Mouse (Mus musculus) thymus, adult 2 months (tissue): ENCODE data around the gene Smad3. TPM values are rescaled to one million over a fixed set of nuclear protein-coding genes. Genes with fewer than 3 reads are reported as not detected.

ENCODE experiments used
- DNase-seq: peaks from one replicate; pipeline ENCODE4 v3.0.0; 2021
- H3K27ac ChIP-seq: fragments of 200-500 bp; 2 replicates; pipeline ENCODE4 v1.5.1; 2012; ENCODE audit warnings: low read length, control low read depth; ENCODE audit not compliant: control insufficient read depth, insufficient read depth
- H3K27me3 ChIP-seq: fragments of 200-500 bp; 2 replicates; pipeline ENCODE4 v1.6.1; 2012; ENCODE audit warnings: mild to moderate bottlenecking, low read length, moderate library complexity, mixed read lengths; ENCODE audit not compliant: control insufficient read depth, insufficient read depth
- H3K36me3 ChIP-seq: fragments of 200-500 bp; 2 replicates; pipeline ENCODE4 v1.6.1; 2012; ENCODE audit warnings: mild to moderate bottlenecking, low read length, moderate library complexity; ENCODE audit not compliant: control insufficient read depth, insufficient read depth
- H3K4me1 ChIP-seq: fragments of 200-500 bp; replicated peaks from 2 replicates; pipeline ENCODE4 v1.6.1; 2012; ENCODE audit warnings: low read length; ENCODE audit not compliant: control insufficient read depth, insufficient read depth
- H3K4me3 ChIP-seq: fragments of 200-500 bp; 2 replicates; pipeline ENCODE4 v1.5.1; 2012; ENCODE audit warnings: mild to moderate bottlenecking, low read length, control low read depth, moderate library complexity; ENCODE audit not compliant: control insufficient read depth, insufficient read depth
- CTCF ChIP-seq: fragments of 200-500 bp; IDR thresholded peaks from 2 replicates; pipeline ENCODE4 v1.5.1; 2012; ENCODE audit warnings: mild to moderate bottlenecking, control low read depth, low read length, moderate library complexity, borderline replicate concordance; ENCODE audit not compliant: control insufficient read depth, poor library complexity, insufficient read depth; ENCODE audit errors: extremely low read depth
- POLR2A ChIP-seq: fragments of 200-500 bp; IDR thresholded peaks from 2 replicates; pipeline ENCODE4 v1.6.1; 2012; ENCODE audit warnings: mild to moderate bottlenecking, low read length, control low read depth, moderate library complexity; ENCODE audit not compliant: control insufficient read depth, poor library complexity, insufficient read depth; ENCODE audit errors: extremely low read depth
- WGBS: fragments of 180-500 bp; shearing (Covaris S2); methylation state at CpG from one replicate; pipeline ENCODE4 v1.1.7; 2018; 5-methylcytosine and 5-hydroxymethylcytosine counted together
- polyA plus RNA-seq: library from polyadenylated mRNA; depleted of rRNA; stranded (reverse); fragments of >200 nt; gene quantifications from 2 replicates; pipeline ENCODE4 v1.2.3, GENCODE M21; 2012

Smad3 gene
- polyA plus RNA-seq, 1 experiment: 63.4 TPM

DNA sequence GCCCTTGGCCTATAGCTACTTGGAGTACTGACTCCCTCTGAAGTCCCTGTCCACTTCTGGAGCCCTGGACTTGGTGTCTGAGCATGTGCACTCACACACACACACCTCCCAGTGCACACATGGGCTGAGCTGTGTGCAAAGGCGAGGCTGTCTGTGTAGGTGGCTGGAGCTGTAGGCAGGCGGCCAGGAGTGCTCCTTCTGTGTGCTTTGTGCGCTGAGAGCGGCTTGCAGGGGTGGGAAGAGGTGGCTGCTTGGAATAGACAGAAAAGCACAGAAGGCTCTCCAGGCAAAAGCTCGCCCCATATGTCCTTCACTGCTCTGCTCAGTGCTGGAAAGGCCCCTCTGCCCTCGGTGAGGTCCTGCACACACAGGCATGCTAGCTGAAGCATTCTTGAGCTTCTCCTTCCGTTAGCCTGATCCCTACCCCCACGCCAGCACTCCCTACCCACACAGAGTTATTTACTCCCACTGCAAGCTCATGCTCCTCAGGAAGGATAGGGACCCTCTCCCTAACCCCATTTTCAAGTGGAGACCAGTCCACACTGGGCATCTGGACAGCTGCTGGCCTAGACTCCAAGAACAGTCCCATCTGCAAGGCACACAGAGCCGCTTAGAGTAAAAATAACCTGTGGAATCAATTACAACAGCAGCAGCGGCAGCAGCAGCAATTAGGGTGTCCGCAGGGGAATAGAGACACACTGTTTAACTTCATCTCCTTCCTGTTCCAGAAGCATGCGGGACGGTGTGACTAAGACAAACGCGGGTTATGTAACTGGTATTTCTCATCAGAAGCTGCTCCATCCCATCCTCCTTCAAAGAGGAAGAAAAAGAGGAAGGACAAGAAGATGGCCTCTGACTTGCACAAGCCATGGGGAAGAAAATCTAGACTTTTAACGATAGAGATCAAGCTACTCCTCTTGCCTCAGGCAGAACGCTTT lies 22.4 kb upstream of the Smad3 start:
- H3K4me3 ChIP-seq: no peak overlapping the region
- H3K4me1 ChIP-seq: 0 out of 2 replicates have a peak, but pooled peaks cover 1% of the 10 kb centered on the region
- 48% methylated on average over 17 of the region's 17 CpGs for WGBS
- H3K27me3 ChIP-seq: no peaks in the 10 kb centered on the region
- DNase-seq: no peak
- no peaks in the 10 kb centered on the region for H3K36me3 ChIP-seq
- no peak for TF ChIP-seq CTCF
- no peak overlapping the region for H3K27ac ChIP-seq

DNA sequence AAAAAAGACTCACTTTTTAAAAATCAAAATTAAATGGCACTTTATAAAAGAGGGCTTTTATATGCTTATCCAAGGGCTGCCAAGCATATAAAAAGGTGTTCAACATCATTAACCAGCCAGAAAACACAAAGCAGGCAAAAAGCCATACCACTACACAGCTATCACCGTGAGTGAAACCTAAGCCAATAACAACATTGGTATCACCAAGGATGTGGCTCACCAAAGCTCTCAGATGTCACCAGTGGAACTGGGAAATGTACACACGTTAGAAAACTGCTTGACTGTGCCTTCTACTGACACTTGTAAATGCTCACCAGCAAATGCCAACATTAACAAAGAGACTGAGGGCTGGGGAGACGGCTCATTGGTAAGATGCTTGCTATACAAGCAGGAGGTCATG lies 18.9 kb upstream of the Smad3 start:
- Histone ChIP-seq H3K27me3 (no peaks in the 10 kb centered on the region), H3K4me3 (no peak overlapping the region), H3K4me1 (no peaks in the 10 kb centered on the region), H3K27ac (no peak overlapping the region), H3K36me3 (no peaks in the 10 kb centered on the region)
- 41% methylated on average over 3 of the region's 3 CpGs for WGBS
- no peak for DNase-seq
- TF ChIP-seq POLR2A: no peak
- TF ChIP-seq CTCF: no peak

DNA sequence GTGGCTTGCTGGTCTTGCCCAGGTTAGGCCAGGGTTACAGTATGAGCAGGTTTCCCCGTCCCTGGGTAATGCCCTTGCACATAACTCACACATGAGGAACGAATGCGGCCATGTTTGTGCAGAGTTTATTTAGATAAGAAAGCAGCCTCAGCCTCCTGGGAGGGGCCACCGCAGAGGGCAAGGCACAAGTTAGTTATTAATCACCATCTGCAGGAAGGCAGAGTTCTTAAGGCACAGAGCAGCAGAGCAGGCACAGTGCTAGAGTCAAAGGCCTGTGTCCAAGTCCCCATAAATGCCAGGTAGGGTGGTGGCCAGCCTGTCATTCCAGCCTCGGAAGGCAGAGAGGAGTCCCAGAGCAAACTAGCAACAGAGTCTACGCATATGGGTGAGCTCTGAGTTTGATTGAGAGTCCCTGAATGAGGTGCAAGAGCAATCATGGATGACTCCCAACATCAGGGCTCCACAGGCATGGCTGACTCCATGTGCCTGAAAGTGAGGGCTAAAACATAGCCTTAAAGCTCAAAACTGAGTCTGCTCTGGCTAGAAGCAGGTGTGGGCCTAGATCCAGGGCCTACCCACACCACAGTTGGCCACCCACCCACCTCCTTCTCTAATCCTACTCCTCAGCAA lies 17.2 kb upstream of the Smad3 start:
- Histone ChIP-seq H3K27ac (no peak overlapping the region), H3K4me3 (no peak overlapping the region), H3K4me1 (no peaks in the 10 kb centered on the region), H3K27me3 (no peaks in the 10 kb centered on the region), H3K36me3 (no peaks in the 10 kb centered on the region)
- TF ChIP-seq POLR2A: no peak
- TF ChIP-seq CTCF: no peak
- 91% methylated on average over 6 of the region's 6 CpGs for WGBS
- no peak for DNase-seq

DNA sequence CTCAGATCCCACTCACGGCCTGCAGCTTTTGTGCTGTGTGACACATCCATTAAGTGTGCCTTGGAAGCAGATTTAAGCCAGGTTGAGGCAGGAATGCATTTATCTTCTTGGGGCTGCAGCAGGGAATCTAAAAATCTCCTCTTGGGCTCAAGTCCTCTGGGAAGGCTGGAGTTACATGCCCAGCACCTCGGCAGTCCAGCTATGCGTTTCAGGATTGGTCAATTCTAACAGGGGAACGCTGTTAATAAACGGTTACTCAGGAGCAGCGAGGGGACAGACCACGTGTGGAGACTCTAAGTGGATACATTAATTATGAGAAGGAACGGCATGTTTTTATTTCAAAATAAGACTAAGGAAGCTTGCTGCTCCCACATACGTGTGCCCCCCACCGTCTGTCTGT lies 14.7 kb upstream of the Smad3 start:
- no peak overlapping the region for H3K4me3 ChIP-seq
- no peak overlapping the region for H3K27ac ChIP-seq
- no peaks in the 10 kb centered on the region for H3K4me1 ChIP-seq
- 95% methylated on average over 10 of the region's 10 CpGs for WGBS
- TF ChIP-seq POLR2A (no peak), CTCF (no peak)
- no peak for DNase-seq
- H3K36me3 ChIP-seq: no peaks in the 10 kb centered on the region
- no peaks in the 10 kb centered on the region for H3K27me3 ChIP-seq

DNA sequence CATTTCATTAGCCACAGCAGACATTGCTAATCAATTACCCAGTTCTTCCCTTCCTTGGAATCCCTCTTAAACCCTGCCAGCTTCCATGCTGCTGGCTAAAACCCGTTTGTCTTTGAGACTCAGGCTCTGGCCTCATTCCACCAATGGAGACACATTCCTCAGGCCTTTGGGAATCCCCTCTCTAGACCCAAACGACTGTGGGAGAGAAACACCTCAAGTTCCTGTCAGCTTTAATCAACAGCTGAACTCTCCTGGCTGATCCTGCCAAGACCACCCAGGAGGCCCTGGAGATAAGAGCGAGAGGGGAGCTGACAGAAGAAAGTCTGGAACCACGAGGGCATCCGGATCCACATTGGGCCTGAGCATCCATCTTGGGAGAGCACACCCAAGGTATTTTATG lies 13.9 kb upstream of the Smad3 start:
- WGBS: 81% methylated on average over 5 of the region's 5 CpGs
- Histone ChIP-seq H3K4me1 (no peaks in the 10 kb centered on the region), H3K27me3 (no peaks in the 10 kb centered on the region), H3K27ac (no peak overlapping the region), H3K4me3 (no peak overlapping the region), H3K36me3 (no peaks in the 10 kb centered on the region)
- TF ChIP-seq POLR2A (no peak), CTCF (no peak)
- no peak for DNase-seq

DNA sequence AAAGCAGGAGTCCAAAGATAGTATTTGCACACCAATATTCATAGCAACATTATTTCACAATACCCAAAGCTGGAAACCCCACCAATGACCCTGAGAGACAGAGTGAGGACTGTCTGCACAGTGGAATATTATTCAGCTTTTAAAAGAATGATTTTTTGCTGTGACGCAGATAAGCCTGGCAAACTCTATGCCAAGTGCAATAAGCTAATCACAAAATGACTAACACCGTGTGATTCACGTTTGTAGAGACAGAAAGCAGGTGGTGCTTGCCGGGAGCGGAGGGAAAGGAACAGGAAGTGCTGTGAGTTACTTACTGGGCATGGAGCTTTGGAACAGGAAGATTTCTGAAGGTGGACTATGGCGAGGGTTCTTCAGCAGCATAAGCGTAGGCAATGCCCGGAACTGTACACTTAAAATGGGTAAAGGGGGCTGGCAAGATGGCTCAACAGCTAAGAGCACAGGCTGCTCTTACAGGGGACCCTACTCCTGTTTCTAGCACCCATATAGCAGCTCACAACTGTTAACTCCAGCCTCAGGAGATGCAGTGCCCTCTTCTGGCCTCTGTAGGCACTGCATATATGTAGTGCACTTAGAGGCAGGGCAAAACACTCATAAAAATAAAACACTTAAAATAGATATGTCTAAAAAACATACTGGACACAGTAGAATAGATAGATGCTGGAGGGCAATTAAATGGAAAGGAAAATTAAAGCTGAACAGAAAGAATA lies 3.7 kb upstream of the Smad3 start:
- no peaks in the 10 kb centered on the region for H3K36me3 ChIP-seq
- TF ChIP-seq CTCF (no peak), POLR2A (no peak)
- DNase-seq: no peak
- H3K4me1 ChIP-seq: peaks cover 25% of the 10 kb centered on the region
- no peak overlapping the region for H3K4me3 ChIP-seq
- H3K27me3 ChIP-seq: no peaks in the 10 kb centered on the region
- 97% methylated on average over 8 of the region's 8 CpGs for WGBS
- no peak overlapping the region for H3K27ac ChIP-seq

DNA sequence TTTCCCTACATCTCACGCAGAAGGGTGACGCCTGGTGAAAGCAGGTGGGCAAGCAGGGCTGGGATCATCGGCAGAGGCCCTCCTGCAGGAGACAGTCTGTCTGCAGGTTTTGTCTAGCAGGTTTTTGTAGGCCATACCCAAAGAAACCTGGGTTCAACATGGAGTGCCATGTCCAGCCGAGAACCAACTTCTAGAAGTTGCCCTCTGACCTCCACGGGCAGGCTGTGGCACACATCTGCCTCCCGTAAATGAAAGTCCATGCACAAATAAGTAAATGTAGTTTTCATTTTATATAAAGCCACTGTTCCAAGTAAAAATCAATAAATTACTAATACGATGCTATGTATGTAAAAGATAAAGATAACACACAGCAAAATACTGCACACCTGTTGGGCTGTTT lies 3.0 kb upstream of the Smad3 start:
- Histone ChIP-seq H3K4me3 (no peak overlapping the region), H3K36me3 (no peaks in the 10 kb centered on the region), H3K27me3 (no peaks in the 10 kb centered on the region), H3K4me1 (peaks cover 32% of the 10 kb centered on the region), H3K27ac (no peak overlapping the region)
- no peak for DNase-seq
- 86% methylated on average over 7 of the region's 7 CpGs for WGBS
- TF ChIP-seq POLR2A (no peak), CTCF (no peak)
